Mouse (Mus musculus): ENCODE results near the gene Acsl3.

Gene Acsl3

GRCm38 (mm10) chr1:78686872-78687271 is 29.2 kb downstream of the Acsl3 start:
- peak; percentile 63 for DNase-seq (ENCODE audit: low read depth, low spot score)

DNA sequence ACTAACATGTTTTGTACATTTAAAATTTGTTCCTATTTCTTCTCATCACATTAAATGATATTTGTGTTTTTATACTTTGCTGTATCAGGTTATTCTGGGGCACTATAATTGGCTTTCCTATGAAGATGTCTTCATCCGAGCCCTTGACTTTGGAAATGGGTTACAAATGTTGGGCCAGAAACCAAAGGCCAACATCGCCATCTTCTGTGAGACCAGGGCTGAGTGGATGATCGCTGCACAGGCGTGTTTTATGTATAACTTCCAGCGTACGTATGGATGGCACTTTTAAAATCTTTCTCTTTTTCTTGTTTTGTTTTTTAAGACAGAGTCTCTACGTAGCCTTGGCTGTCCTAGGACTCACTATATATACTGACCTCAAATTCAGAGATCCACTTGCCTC is 30.5 kb downstream of the Acsl3 start:
- no peak for DNase-seq (ENCODE audit: low read depth, low spot score)

GRCm38 (mm10) chr1:78694503-78695258 is 37.1 kb downstream of the Acsl3 start:
- no peak for DNase-seq (ENCODE audit: low read depth, low spot score)

DNA sequence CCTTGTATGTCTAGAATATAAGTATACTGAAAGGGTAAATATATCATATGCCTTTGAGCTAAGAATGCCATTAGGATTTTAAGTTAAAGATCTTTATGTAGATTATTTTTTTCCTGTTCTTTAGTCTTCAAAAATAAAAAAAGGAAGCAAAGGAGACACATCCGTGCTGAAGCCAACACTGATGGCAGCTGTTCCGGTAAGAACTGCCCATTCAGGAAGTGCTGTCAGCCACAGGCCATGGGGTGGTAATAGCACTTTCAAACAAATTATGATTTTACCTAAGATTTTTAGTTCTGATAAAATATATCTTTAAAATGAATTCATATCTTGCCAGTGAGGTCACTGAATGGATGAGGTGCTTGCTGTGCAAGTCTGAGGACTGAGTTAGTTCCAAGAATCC is 38.7 kb downstream of the Acsl3 start:
- DNase-seq (ENCODE audit: low read depth, low spot score), result no peak

DNA sequence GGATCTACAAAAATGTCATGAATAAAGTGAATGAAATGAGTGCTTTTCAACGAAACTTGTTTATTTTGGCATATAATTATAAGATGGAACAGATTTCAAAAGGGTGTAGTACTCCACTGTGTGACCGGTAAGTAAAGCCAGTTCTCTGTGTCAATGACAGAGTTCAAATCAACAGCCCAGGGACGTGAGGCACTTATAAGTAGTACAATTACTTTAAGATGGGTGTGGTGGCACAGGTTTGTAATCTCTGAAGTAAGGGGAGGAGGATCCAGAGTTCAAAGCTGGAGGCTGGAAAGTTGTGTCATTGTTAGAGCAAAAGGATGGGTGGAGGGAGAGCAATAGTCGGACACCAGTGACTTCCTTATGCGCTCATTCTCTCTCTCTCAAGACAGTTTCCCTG is 39.3 kb downstream of the Acsl3 start:
- no peak for DNase-seq (ENCODE audit: low read depth, low spot score)

DNA sequence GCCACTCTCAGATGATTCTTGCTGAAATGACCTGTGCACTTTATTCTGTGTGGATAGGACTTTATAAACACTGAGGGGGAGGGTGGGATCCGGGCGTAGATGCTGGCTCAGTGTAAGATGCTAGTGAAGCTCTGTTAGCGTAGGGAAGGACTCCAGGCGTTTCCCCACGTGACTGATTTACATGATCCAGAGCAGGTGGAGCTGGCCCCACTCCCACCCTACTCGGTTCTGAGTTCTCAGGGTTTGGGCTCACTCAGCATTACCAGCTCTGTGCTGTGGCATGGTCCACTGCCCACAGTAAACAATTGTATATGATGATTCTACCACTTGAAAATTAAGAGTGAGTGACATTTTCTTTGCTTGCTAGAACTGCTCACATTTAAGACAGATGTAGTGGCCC is 40.5 kb downstream of the Acsl3 start:
- no peak for DNase-seq (ENCODE audit: low read depth, low spot score)

DNA sequence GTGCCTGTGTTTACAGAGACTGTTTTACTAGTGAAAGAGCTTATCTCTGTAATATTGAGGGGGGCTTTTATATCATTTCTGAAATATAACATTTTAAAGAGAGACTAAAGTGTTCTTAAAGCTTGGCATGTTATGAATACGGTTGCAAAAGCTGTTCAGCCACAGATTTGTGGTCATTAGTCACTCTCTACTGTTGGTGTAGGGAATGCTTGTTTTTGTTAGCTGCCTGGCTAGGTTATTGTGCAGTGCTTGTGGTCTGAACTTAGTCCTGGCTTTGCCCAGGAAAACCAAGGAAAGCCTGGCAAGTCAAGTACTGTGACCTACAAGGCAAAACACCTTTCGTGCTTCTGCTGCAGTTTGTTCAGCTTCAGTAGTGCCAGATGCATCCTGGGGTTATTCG is 44.1 kb downstream of the Acsl3 start:
- peak; percentile 44 for DNase-seq (ENCODE audit: low read depth, low spot score)

GRCm38 (mm10) chr1:78702282-78702963 is 44.8 kb downstream of the Acsl3 start:
- DNase-seq (ENCODE audit: low read depth, low spot score), result no peak

GRCm38 (mm10) chr1:78702964-78703285 is 45.3 kb downstream of the Acsl3 start:
- DNase-seq (ENCODE audit: low read depth, low spot score), result no peak

DNA sequence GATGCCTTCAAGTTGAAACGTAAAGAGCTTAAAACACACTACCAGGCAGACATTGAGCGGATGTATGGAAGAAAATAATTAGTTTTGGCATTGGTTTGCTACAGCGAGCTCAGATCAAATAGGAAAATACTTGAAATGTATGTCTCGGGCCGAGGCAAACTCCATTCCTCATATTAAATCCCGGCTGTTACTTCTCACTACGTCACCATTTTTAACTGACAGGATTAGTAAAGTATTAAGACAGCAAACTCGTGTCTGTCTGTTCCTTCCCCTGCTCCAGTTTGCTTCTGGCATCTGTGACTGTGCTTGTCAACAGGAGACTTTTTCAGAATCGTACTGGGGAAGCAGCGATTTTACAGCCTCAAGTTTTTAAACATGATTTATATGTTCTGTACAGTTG is 48.7 kb downstream of the Acsl3 start:
- DNase-seq (ENCODE audit: low read depth, low spot score), result no peak

GRCm38 (mm10) chr1:78707280-78707679 is 49.7 kb downstream of the Acsl3 start:
- DNase-seq (ENCODE audit: low read depth, low spot score), result peak; percentile 49

- peak; percentile 18 for DNase-seq (ENCODE audit: low read depth, low spot score)
These were observed 52.4 kb downstream of the Acsl3 start for GRCm38 (mm10) chr1:78710026-78710425.

- no peak for DNase-seq (ENCODE audit: low read depth, low spot score)
These were observed 53.1 kb downstream of the Acsl3 start for GRCm38 (mm10) chr1:78710613-78711329.

DNA sequence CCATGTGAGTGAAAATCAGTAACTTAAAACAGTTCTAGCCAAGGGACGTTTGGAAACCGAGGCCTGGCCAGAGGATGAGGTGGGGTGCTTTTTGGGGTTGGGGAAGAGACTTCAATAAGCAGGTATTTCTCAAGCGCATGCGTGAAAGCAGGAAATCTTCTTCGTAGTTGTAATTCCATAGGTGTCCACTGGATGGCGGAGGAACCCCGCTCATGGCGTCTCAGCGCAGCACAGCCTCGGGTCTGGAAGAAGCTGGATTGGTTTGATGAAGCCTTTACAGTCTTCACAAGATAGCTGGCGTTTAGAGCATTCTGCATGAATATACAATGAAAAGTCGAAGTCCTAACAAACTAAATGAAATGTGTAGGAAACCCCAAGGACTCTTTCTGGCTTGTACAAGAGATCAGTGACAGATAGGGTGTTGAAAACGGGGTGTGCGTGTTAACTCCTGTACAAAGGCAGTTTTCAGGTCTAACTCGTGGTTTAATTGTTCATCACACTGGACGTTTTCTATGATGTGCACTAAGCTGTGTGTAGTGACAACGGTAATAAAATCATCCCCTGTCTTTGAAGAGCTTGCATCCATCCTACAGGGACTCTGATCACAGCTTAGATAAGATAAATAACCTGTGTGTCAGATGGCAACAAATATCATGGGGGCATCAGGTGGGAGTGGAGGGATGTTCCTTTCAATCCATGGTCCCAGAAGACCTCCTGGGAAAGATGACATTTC is 67.0 kb downstream of the Acsl3 start:
- peak; percentile 90 for DNase-seq (ENCODE audit: low read depth, low spot score)

DNA sequence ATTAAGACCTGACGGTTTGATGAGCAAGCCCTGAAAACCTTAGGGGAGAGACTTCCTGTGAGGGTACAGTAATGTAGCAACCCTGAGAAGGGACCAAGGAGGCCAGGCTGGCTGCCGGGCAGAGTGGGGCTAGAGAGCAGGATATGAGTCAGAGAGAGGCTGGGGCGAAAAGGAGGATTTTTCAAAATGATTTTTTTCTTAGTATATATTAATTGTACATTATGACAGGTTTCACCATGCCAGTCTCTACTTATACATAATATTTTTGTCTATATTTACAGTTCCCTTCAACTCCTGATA is 67.5 kb downstream of the Acsl3 start:
- peak; percentile 74 for DNase-seq (ENCODE audit: low read depth, low spot score)

DNA sequence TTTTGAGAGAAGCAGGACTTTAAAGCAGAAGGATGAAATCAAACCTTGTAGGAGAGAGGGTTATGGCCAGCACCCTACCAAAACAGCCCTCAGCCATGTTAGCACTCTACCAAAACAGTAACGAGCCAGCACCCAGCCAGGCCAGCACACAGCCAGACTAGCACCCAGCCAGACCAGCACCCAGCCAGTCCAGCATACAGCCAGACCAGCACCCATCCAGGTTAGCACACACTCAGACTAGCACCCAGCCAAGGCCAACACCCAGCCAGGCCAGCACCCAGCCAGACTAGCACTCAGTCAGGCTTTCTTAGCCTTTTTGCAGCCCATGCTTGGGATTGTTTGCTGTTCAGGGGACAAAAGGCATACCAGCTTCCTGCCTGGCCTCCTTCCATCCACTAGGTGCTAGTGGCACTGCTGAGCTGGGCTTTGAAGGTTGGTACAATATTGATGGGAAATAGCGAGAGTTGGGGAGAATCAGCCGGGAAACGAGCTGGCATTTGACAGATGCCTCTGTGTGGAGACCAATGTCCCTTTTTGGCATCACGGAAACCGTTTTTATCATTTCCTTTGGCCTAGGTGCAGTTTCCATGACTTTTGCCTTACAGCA is 68.1 kb downstream of the Acsl3 start:
- DNase-seq (ENCODE audit: low read depth, low spot score), result peak; percentile 65

DNA sequence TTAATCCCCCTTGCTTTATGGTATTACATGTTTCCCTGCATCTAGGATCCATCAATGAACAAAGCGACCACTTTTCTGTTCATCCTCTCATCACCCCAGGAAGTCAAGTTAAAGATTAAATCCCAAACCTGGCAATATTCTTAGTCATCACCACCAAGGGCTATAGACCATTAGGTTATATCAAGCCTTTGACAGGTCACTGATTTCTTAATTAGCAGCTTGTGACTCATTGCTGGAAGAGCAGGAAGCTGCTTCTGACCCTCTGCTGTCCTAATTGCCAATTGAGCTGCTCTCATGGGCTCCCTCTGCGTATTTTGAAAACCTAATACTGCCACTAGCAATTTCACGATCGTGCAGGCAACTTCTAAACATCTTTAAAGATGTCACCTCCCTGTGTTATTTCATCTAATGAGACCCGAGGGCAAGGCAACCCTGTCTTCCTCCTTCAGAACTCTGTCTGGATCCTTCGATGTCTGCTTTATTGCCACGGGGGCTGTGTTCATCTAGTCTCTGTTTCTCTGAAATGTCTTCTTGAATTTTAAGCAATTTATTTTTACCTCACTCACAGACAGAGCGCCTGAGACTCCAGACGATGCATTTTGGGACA is 72.6 kb downstream of the Acsl3 start:
- DNase-seq (ENCODE audit: low read depth, low spot score), result no peak

- DNase-seq (ENCODE audit: low read depth, low spot score), result no peak
These were observed 74.7 kb downstream of the Acsl3 start for GRCm38 (mm10) chr1:78732290-78732689.

DNA sequence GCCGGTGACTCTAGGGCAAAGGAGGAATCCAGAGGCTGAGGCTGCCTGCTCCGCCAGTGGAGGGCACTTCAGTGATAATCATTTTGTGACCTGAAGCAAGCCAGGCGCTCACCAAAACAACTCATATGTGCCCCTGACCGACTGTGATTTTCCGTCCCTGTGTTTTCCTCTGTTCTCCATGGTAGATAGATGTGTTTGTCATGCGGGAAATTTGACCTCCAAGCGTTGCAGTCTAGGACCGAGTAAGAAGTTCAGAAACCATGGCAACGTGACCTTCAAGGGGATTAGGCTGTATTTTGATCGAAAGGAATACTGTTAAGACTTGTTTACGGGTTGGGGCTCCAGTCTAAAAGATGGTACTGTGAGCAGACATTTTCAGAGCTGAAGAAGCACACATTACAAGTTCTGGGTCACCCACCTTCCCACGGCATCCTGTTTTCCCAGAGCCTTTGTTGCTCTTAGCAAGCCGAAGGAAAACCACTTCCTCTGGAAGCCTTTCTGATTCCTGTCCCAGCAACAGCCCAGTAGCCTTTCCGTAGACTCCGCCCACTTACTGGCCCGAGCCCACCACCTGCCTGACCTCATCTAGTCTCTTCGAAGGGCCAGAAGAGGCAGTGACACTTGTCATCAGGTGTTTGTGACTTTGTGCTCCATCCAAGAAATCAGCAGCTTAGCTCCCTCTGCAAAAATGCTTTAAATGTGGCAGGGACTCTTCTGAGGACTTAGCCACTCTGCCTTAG is 76.8 kb downstream of the Acsl3 start:
- DNase-seq (ENCODE audit: low read depth, low spot score), result no peak

- no peak for DNase-seq (ENCODE audit: low read depth, low spot score)
These were observed 80.0 kb downstream of the Acsl3 start for GRCm38 (mm10) chr1:78737646-78738045.

DNA sequence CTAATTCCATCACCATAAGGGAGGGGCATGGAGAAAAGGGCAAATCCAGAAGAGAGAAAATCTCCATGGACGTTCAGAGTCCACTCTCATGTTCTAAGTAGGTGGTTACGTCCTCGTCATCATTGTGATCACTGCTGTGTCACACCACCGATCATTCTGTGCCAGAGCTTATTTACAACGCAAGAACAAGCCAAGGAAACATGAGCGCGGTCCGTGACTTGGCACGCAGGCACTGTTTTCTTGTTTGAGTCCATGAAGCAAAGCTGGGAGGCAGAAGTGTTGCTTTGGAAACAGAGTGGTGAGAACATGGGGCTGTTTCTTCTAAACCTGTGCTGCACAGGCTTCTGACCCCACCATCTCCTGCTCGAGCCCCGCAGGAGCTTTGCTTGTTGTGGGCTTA is 83.1 kb downstream of the Acsl3 start:
- DNase-seq (ENCODE audit: low read depth, low spot score), result no peak

Data from 3T3-L1 (cell line).